16 mouse cellular contexts compared by ENCODE assay signal in the genomic region with DNA sequence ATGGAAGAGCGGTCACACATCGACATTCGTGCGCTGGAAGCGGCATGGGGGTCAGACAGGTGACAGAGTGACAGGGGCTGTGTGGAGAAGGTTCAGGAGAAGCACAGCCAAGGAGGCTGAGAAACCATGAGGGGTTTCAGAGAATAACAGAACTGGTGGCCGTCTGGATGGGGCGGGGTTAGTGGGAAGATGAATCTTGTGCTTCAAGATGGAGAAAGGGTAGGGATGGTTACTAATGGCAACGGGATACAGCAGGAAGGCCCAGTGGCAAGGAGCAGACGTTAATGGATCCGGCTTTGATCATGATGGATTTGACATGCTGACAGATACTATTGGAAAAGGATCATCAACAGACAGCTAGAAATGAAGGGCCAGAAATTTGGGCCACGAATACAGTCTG.
"Had no signal": no experiment of that assay in that cellular context is flagged by ENCODE, and none has a peak within 500 bp of the region (broad histone marks: within the 10 kb centered on the region; RNA-seq: fewer than 3 reads in every experiment).

No protein-coding gene starts in this region.

- H3K27ac ChIP-seq: kidney, postnatal 0 days; limb, embryonic 13.5 days; liver, embryonic 14.5 days; midbrain, embryonic 10.5 days; stomach, embryonic 15.5 days had no signal

- H3K4me1 ChIP-seq: limb, embryonic 13.5 days; stomach, embryonic 15.5 days had no signal

- H3K9me3 ChIP-seq: midbrain, embryonic 10.5 days; stomach, embryonic 15.5 days had no signal

- H3K27me3 ChIP-seq: limb, embryonic 13.5 days; stomach, embryonic 15.5 days had no signal

- H3K9ac ChIP-seq: limb, embryonic 13.5 days; liver, embryonic 14.5 days; stomach, embryonic 15.5 days had no signal

- DNase-seq: kidney, adult 9 months; kidney, postnatal 36 days; left cerebral cortex, postnatal 4 days; lung, adult 2 months; lung, postnatal 10 days; lung, postnatal 4 days; retina, postnatal 1 day; right cerebral cortex, postnatal 4 days; thymus, adult 2 months; thymus, postnatal 25 days had no signal

- ATAC-seq: midbrain, embryonic 16.5 days had no signal

- H3K4me2 ChIP-seq: limb, embryonic 13.5 days; stomach, embryonic 15.5 days had no signal

- H3K4me3 ChIP-seq: limb, embryonic 13.5 days; midbrain, embryonic 10.5 days; stomach, embryonic 15.5 days had no signal
